Mouse (Mus musculus) hindbrain, postnatal 0 days (tissue): ENCODE measurements around the gene Eif4a3. TPM values are rescaled to one million over a fixed set of nuclear protein-coding genes. Genes with fewer than 3 reads are reported as not detected.
"Not testable (repeated sequence)": the region's sequence is repeated elsewhere in the genome, so short reads cannot be mapped to it uniquely, and the experiment has no call there.

ENCODE experiments used
- ATAC-seq: fragments of 200-750 bp; cut with Nextera tagmentation; 2 replicates; pipeline ENCODE4 v1.8.0; 2017; ENCODE audit warnings: mild to moderate bottlenecking, moderate TSS enrichment, moderate library complexity
- DNase-seq: peaks from one replicate; pipeline ENCODE4 v3.0.0-alpha.2; 2015; ENCODE audit warnings: low spot score
- H3K27ac ChIP-seq: fragments of 300-500 bp; sonication (generic); 2 replicates; pipeline ENCODE4 v1.5.1; 2014; ENCODE audit warnings: mild to moderate bottlenecking
- H3K27me3 ChIP-seq: fragments of 300-500 bp; sonication (generic); 2 replicates; pipeline ENCODE4 v1.6.1; 2014; ENCODE audit warnings: low read length, mixed read lengths; ENCODE audit not compliant: insufficient read depth
- H3K36me3 ChIP-seq: fragments of 300-500 bp; sonication (generic); 2 replicates; pipeline ENCODE4 v1.6.1; 2014; ENCODE audit warnings: low read length, mixed read lengths; ENCODE audit not compliant: insufficient read depth
- H3K4me1 ChIP-seq: fragments of 300-500 bp; sonication (generic); 2 replicates; pipeline ENCODE4 v1.6.1; 2014; ENCODE audit warnings: antibody characterized with exemption, low read length, mixed read lengths; ENCODE audit not compliant: insufficient read depth
- H3K4me2 ChIP-seq: fragments of 300-500 bp; sonication (generic); 2 replicates; pipeline ENCODE4 v1.6.1; 2014; ENCODE audit warnings: low read depth, mild to moderate bottlenecking, low read length, moderate library complexity, mixed read lengths
- H3K4me3 ChIP-seq: fragments of 300-500 bp; sonication (generic); 2 replicates; pipeline ENCODE4 v1.5.1; 2014; ENCODE audit warnings: low read length
- H3K9ac ChIP-seq: fragments of 300-500 bp; sonication (generic); replicated peaks from 2 replicates; pipeline ENCODE4 v1.6.1; 2014; ENCODE audit warnings: mild to moderate bottlenecking, low read length, moderate library complexity, mixed read lengths
- H3K9me3 ChIP-seq: fragments of 300-500 bp; sonication (generic); 2 replicates; pipeline ENCODE4 v1.6.1; 2016; ENCODE audit warnings: low read length, mixed read lengths
- CTCF ChIP-seq: IDR thresholded peaks from 2 replicates; pipeline ENCODE4 v1.5.1; 2016; ENCODE audit warnings: antibody characterized with exemption, control low read depth, low read depth
- WGBS: fragments of 180-500 bp; shearing (Covaris S2); extraction: QIAGEN DNeasy Blood & Tissue Kit; methylation state at CpG from one replicate; pipeline ENCODE4 v1.1.7; 2014; 5-methylcytosine and 5-hydroxymethylcytosine counted together
- polyA plus RNA-seq: library from polyadenylated mRNA; unstranded; fragments of >200 nt; fragmentation: Nextera tagmentation; extraction: Ambion mirVana; gene quantifications from 2 replicates; pipeline ENCODE4 v1.2.1, GENCODE M21; 2015
- total RNA-seq: library from RNA; depleted of rRNA; stranded (reverse); fragments of >200 nt; gene quantifications from 2 replicates; pipeline ENCODE4 v1.2.3, GENCODE M21; 2014

Gene Eif4a3
- total and polyA plus RNA-seq, 2 experiments from 2014 or later = 144 to 258 TPM

DNA sequence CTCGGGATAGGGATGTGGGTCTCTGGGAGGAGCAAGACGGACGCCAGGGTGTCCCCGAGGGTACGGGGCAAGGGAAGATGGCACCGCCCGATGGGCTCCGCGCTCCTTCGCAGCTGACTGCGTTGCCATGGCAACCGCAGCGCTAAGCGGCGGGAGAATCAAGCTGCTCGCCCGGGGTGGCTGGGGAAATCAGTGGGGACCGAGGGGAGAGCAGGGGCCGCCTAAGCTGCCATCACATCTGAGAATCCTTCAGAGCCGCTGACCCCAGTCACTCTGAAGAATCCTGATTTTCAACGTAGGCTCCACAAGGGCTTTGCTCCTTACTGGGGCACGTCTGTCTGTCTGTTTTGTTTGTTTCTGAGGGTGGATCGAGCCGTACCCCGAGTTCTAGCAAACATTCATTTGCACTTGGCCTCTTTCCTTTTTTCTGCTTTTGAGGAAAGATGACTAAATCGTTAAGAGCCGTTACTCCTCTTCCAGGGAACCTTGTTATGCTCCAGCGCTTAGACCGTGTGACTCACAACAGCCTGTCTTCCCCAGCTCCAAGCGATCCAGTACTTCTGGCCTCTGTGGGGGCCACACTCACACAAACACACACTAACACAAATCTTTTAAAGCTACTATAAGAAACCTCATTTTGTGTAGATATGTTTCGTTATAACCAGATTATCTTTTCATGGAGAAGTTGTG is 502 bp upstream of the Eif4a3 start:
- Histone ChIP-seq H3K27me3 (no peaks in the 10 kb centered on the region), H3K4me1 (peaks cover 5% of the 10 kb centered on the region), H3K9ac (peak overlapping the region; percentile 99), H3K27ac (peak overlapping the region; percentile 98), H3K4me3 (peak overlapping the region; percentile 80), H3K36me3 (peaks cover 9% of the 10 kb centered on the region), H3K4me2 (peak overlapping the region; percentile 93), H3K9me3 (no peaks in the 10 kb centered on the region)
- no peak for DNase-seq
- peak; percentile 42 for TF ChIP-seq CTCF
- no peak for ATAC-seq
- WGBS = under 1% methylated on average over 31 of the region's 31 CpGs

DNA sequence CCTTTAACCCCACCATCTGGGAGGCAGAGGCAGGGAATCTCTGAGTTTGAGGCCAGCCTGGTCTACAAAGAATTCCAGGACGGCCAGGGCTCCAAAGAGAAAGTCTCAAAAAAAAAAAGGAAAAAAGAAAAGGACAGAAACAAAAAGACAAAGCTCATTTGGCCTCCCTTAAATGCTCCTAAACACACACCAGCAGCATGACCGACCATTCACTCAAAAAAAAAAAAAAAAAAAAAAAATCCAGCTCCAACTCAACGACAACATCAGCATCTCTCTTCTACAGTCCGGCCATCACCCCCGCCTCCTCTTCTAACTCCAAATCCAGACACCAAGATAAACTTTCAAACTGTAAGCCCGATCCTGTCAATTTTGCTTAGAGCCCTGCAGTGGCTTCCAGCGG is 972 bp downstream of the Eif4a3 start:
- ATAC-seq (no peak), DNase-seq (no peak)
- 20% methylated on average over 7 of the region's 7 CpGs for WGBS
- TF ChIP-seq CTCF = no peak
- Histone ChIP-seq H3K9ac (peak overlapping the region; percentile 99), H3K36me3 (peaks cover 23% of the 10 kb centered on the region), H3K27ac (peak overlapping the region; percentile 98), H3K4me3 (peak overlapping the region; percentile 80), H3K27me3 (no peaks in the 10 kb centered on the region), H3K4me1 (peaks cover 5% of the 10 kb centered on the region), H3K9me3 (no peaks in the 10 kb centered on the region), H3K4me2 (peak overlapping the region; percentile 93)

DNA sequence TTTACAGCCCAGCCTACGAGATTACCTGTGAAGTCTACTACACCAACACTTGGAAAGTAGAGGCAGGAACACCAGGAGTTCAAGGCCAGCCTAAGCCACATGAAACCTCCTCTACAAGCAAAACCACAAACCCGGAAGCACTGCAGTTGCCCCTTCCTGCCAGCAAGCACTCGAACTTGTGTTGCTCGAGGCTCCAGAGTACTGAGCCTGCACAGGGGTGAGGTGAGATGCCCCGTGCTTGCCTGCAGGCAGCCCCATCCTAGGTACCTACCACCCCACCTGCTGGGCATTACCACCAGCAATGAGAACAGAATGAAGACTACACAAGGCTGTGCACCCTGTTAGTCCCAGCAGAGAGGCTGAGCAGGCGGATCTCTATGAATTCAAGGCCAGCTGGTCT is 1.9 kb downstream of the Eif4a3 start:
- DNase-seq (no peak), ATAC-seq (no peak)
- Histone ChIP-seq H3K27me3 (no peaks in the 10 kb centered on the region), H3K9ac (no peak overlapping the region), H3K36me3 (peaks cover 32% of the 10 kb centered on the region), H3K9me3 (no peaks in the 10 kb centered on the region), H3K4me2 (peak overlapping the region; percentile 93; the same call in 1 of the 2 replicates), H3K27ac (no peak overlapping the region), H3K4me3 (no peak overlapping the region), H3K4me1 (peaks cover 5% of the 10 kb centered on the region)
- 87% methylated on average over 6 of the region's 6 CpGs for WGBS
- TF ChIP-seq CTCF = no peak

DNA sequence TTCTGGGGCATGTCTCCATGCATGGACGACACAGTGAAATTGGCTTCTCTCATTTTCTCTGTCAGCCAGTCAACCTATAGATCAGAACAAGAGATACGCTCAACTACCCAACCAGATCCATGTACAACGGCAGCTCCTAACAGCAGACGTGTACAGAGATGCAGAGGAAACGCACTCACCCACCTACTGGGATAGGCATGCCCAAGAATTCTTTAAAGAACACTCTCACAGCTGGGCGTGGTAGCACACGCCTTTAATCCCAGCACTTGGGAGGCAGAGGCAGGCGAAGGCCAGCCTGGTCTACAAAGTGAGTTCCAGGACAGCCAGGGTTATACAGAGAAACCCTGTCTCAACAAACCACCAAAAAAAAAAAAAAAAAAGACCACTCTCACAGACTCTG is 7.0 kb downstream of the Eif4a3 start:
- not testable (repeated sequence) for ATAC-seq, H3K4me3 ChIP-seq, H3K4me2 ChIP-seq, H3K4me1 ChIP-seq, DNase-seq, H3K9ac ChIP-seq, H3K27ac ChIP-seq, H3K27me3 ChIP-seq, H3K9me3 ChIP-seq
- peaks cover 64% of the 10 kb centered on the region for H3K36me3 ChIP-seq
- WGBS = 95% methylated on average over 8 of the region's 8 CpGs

DNA sequence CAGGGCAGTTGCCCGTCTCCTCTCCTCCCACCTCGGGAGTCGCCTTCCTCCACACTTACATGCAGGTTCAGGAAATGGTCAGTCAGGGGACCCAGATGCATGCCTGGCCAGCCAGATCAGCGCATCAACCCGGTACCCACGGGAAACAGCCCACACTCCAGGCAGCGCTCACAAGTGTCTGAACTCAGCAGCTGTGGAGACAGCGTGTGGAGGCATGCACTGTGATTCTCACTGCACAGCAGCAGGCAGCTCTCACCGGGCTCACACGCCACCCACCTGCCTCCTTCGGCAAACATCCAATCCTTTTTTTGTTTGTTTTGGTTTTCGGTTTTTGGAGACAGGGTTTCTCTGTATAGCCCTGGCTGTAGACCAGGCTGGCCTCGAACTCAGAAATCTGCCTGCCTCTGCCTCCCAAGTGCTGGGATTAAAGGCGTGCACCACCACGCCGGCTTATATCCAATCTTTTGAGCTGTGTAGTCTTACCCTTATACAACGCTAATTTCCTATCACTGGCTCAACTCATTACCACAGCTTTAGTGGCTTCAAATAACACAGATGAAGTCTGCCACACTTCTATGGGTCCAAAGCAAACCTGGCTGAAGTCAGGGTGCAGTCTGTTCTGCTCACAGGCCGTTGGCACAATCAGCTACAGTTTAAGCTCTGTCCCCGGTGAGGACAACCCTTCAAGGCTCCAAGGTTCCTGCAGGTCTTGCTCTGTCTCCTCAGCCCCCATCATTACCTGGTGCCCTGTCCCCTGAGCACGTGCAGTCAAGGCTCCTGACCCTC is 12.5 kb downstream of the Eif4a3 start:
- H3K27ac ChIP-seq = no peak overlapping the region
- no peak for DNase-seq
- H3K4me1 ChIP-seq = no peaks in the 10 kb centered on the region
- H3K36me3 ChIP-seq = peaks cover 57% of the 10 kb centered on the region
- TF ChIP-seq CTCF = no peak
- H3K4me3 ChIP-seq = no peak overlapping the region
- H3K27me3 ChIP-seq = no peaks in the 10 kb centered on the region
- H3K9me3 ChIP-seq = no peaks in the 10 kb centered on the region
- H3K9ac ChIP-seq = no peak overlapping the region
- 90% methylated on average over 20 of the region's 20 CpGs for WGBS
- H3K4me2 ChIP-seq = no peak overlapping the region
- ATAC-seq = no peak

DNA sequence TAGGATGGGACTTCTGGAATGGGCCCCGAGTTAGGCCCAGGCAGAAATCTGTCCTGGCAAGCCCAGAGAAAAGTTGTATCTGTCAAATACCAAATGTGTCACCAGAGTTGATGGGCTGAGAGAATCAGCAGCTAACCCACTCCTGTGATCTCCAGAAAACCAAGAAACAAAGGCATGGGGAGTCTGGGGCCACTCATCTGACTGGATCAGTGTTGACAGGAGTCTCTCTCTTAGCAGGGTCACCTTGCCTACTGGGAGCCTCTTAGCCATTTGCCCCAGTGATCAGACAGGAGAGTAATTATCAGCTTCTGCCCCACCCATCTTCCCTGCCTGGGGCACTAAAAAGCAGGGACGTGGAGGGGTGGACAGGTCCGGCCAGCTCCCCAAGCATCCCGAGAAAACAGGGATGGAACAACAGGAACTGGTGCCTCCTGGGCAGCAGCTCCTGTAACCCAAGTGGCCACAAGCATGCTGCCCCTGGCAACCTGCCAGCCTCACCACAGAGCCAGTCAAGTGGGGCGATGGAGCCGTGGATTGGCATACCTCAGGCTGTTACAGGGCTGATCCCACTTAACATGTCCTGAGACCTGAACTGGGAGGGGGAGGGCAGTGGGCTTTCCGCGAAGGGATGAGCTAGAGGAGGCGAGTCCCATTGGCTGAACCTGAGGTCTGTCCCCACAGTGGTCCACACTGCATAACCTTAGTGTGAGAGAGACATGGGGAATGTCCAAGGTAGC is 13.9 kb downstream of the Eif4a3 start:
- Histone ChIP-seq H3K36me3 (peaks cover 62% of the 10 kb centered on the region), H3K27ac (no peak overlapping the region), H3K4me1 (no peaks in the 10 kb centered on the region), H3K27me3 (no peaks in the 10 kb centered on the region), H3K4me2 (no peak overlapping the region), H3K9me3 (no peaks in the 10 kb centered on the region), H3K9ac (no peak overlapping the region), H3K4me3 (no peak overlapping the region)
- no peak for ATAC-seq
- no peak for TF ChIP-seq CTCF
- 56% methylated on average over 9 of the region's 9 CpGs for WGBS
- DNase-seq = peak; percentile 35
